Mouse (Mus musculus) kidney, postnatal 4 days (tissue): ENCODE data around the gene Alcam.

Source experiments
- DNase-seq, 2 experiments: peaks; one replicate each; pipeline ENCODE4 v3.0.0; 2021; ENCODE audit warnings: mixed read lengths in 2 of 2

The Alcam gene

GRCm38 (mm10) chr16:52439600-52439999 is 14.3 kb downstream of the Alcam start:
- DNase-seq = no peak

- no peak for DNase-seq
These were observed 14.9 kb downstream of the Alcam start for GRCm38 (mm10) chr16:52439007-52439406.

GRCm38 (mm10) chr16:52438216-52438904 is 15.5 kb downstream of the Alcam start:
- DNase-seq = no peak

- no peak for DNase-seq
These were observed 20.7 kb downstream of the Alcam start for GRCm38 (mm10) chr16:52433189-52433588.

GRCm38 (mm10) chr16:52432072-52432471 is 21.8 kb downstream of the Alcam start:
- DNase-seq = no peak

- DNase-seq = no peak
These were observed 22.3 kb downstream of the Alcam start for GRCm38 (mm10) chr16:52431590-52431989.

GRCm38 (mm10) chr16:52430073-52430472 is 23.8 kb downstream of the Alcam start:
- DNase-seq = no peak

GRCm38 (mm10) chr16:52429661-52430060 is 24.2 kb downstream of the Alcam start:
- no peak for DNase-seq

- no peak for DNase-seq
These were observed 25.4 kb downstream of the Alcam start for GRCm38 (mm10) chr16:52428505-52428904.

GRCm38 (mm10) chr16:52418568-52419158 is 35.2 kb downstream of the Alcam start:
- no peak for DNase-seq

GRCm38 (mm10) chr16:52417982-52418381 is 35.9 kb downstream of the Alcam start:
- no peak for DNase-seq

GRCm38 (mm10) chr16:52417146-52417545 is 36.7 kb downstream of the Alcam start:
- DNase-seq = no peak

GRCm38 (mm10) chr16:52413714-52414113 is 40.2 kb downstream of the Alcam start:
- no peak for DNase-seq

GRCm38 (mm10) chr16:52406072-52406471 is 47.8 kb downstream of the Alcam start:
- no peak for DNase-seq

- no peak for DNase-seq
These were observed 48.6 kb downstream of the Alcam start for GRCm38 (mm10) chr16:52405272-52405671.

GRCm38 (mm10) chr16:52399112-52399511 is 54.8 kb downstream of the Alcam start:
- no peak for DNase-seq

- no peak for DNase-seq
These were observed 67.0 kb downstream of the Alcam start for GRCm38 (mm10) chr16:52386781-52387300.

GRCm38 (mm10) chr16:52383456-52384185 is 70.3 kb downstream of the Alcam start:
- DNase-seq = peak; percentile 10

- DNase-seq = peak; percentile 41 to 47
These were observed 74.9 kb downstream of the Alcam start for GRCm38 (mm10) chr16:52378811-52379597.

- DNase-seq = no peak
These were observed 77.0 kb downstream of the Alcam start for GRCm38 (mm10) chr16:52376827-52377226.

- no peak for DNase-seq
These were observed 81.9 kb downstream of the Alcam start for GRCm38 (mm10) chr16:52371956-52372355.

GRCm38 (mm10) chr16:52368521-52368920 is 85.4 kb downstream of the Alcam start:
- DNase-seq = no peak

- no peak for DNase-seq
These were observed 87.0 kb downstream of the Alcam start for GRCm38 (mm10) chr16:52366915-52367314.
